Mouse (Mus musculus) hindbrain, embryonic 16.5 days (tissue): ENCODE measurements around the gene Gipc1. TPM values are rescaled to one million over a fixed set of nuclear protein-coding genes. Genes with fewer than 3 reads are reported as not detected.

Experiments
- ATAC-seq: fragments of 200-750 bp; cut with Nextera tagmentation; 2 replicates; pipeline ENCODE4 v1.8.0; 2017; ENCODE audit warnings: moderate TSS enrichment, moderate library complexity
- H3K27ac ChIP-seq: fragments of 300-500 bp; sonication (generic); 2 replicates; pipeline ENCODE4 v1.5.1; 2014; ENCODE audit warnings: low read depth, mild to moderate bottlenecking, control low read depth, low read length, moderate library complexity
- H3K27me3 ChIP-seq: fragments of 300-500 bp; sonication (generic); replicated peaks from 2 replicates; pipeline ENCODE4 v1.6.1; 2014; ENCODE audit warnings: low read length; ENCODE audit not compliant: control insufficient read depth, insufficient read depth
- H3K36me3 ChIP-seq: fragments of 300-500 bp; sonication (generic); 2 replicates; pipeline ENCODE4 v1.6.1; 2014; ENCODE audit warnings: mild to moderate bottlenecking, low read length, moderate library complexity, mixed read lengths; ENCODE audit not compliant: control insufficient read depth, insufficient read depth
- H3K4me1 ChIP-seq: fragments of 300-500 bp; sonication (generic); 2 replicates; pipeline ENCODE4 v1.6.1; 2014; ENCODE audit warnings: low read depth, low read length; ENCODE audit not compliant: control insufficient read depth, insufficient read depth
- H3K4me2 ChIP-seq: fragments of 300-500 bp; sonication (generic); 2 replicates; pipeline ENCODE4 v1.6.1; 2014; ENCODE audit warnings: mild to moderate bottlenecking, low read length, control low read depth, moderate library complexity
- H3K4me3 ChIP-seq: fragments of 300-500 bp; sonication (generic); 2 replicates; pipeline ENCODE4 v1.5.1; 2014; ENCODE audit warnings: mild to moderate bottlenecking, low read length, control low read depth, moderate library complexity
- H3K9ac ChIP-seq: fragments of 300-500 bp; sonication (generic); 2 replicates; pipeline ENCODE4 v1.6.1; 2014; ENCODE audit warnings: low read depth, mild to moderate bottlenecking, control low read depth, low read length, moderate library complexity
- H3K9me3 ChIP-seq: fragments of 300-500 bp; sonication (generic); 2 replicates; pipeline ENCODE4 v1.6.1; 2014; ENCODE audit warnings: mild to moderate bottlenecking, low read length, moderate library complexity; ENCODE audit not compliant: control insufficient read depth
- WGBS: fragments of 180-500 bp; shearing (Covaris S2); extraction: QIAGEN DNeasy Blood & Tissue Kit; methylation state at CpG from one replicate; pipeline ENCODE4 v1.1.7; 2014; 5-methylcytosine and 5-hydroxymethylcytosine counted together
- polyA plus RNA-seq: library from polyadenylated mRNA; unstranded; fragments of >200 nt; fragmentation: Nextera tagmentation; extraction: Ambion mirVana; gene quantifications from 2 replicates; pipeline ENCODE4 v1.2.1, GENCODE M21; 2015

Gene Gipc1
- polyA plus RNA-seq, 1 experiment from 2014 or later: 135 TPM

- ATAC-seq: no peak
- Histone ChIP-seq H3K36me3 (no peaks in the 10 kb centered on the region), H3K4me1 (no peaks in the 10 kb centered on the region), H3K4me3 (no peak overlapping the region), H3K4me2 (no peak overlapping the region), H3K9ac (no peak overlapping the region), H3K27ac (no peak overlapping the region), H3K27me3 (no peaks in the 10 kb centered on the region), H3K9me3 (peaks cover 4% of the 10 kb centered on the region; the same call in 1 of the 2 replicates)
- 77% methylated on average over 4 of the region's 4 CpGs for WGBS
Observed at GRCm38 (mm10) chr8:83638856-83639255, 13.6 kb upstream of the Gipc1 start.

- Histone ChIP-seq H3K4me1 (no peaks in the 10 kb centered on the region), H3K4me2 (no peak overlapping the region), H3K27me3 (no peaks in the 10 kb centered on the region), H3K4me3 (no peak overlapping the region), H3K9me3 (peaks cover 4% of the 10 kb centered on the region; the same call in 1 of the 2 replicates), H3K27ac (no peak overlapping the region), H3K9ac (no peak overlapping the region), H3K36me3 (no peaks in the 10 kb centered on the region)
- no peak for ATAC-seq
- 81% methylated on average over 5 of the region's 5 CpGs for WGBS
Observed at GRCm38 (mm10) chr8:83639649-83640048, 12.8 kb upstream of the Gipc1 start.

- peaks cover 4% of the 10 kb centered on the region for H3K4me1 ChIP-seq
- no peak overlapping the region for H3K4me2 ChIP-seq
- no peaks in the 10 kb centered on the region for H3K9me3 ChIP-seq
- ATAC-seq: no peak
- no peaks in the 10 kb centered on the region for H3K27me3 ChIP-seq
- no peak overlapping the region for H3K9ac ChIP-seq
- H3K36me3 ChIP-seq: no peaks in the 10 kb centered on the region
- H3K4me3 ChIP-seq: no peak overlapping the region
- no peak overlapping the region for H3K27ac ChIP-seq
- WGBS: 97% methylated on average over 11 of the region's 11 CpGs
Observed at GRCm38 (mm10) chr8:83647511-83647910, 5.0 kb upstream of the Gipc1 start.

- ATAC-seq: no peak
- Histone ChIP-seq H3K27ac (no peak overlapping the region), H3K9me3 (no peaks in the 10 kb centered on the region), H3K36me3 (no peaks in the 10 kb centered on the region), H3K27me3 (no peaks in the 10 kb centered on the region), H3K4me2 (no peak overlapping the region), H3K4me1 (peaks cover 4% of the 10 kb centered on the region), H3K4me3 (no peak overlapping the region), H3K9ac (no peak overlapping the region)
- 95% methylated on average over 4 of the region's 4 CpGs for WGBS
Observed at GRCm38 (mm10) chr8:83648031-83648430, 4.4 kb upstream of the Gipc1 start.

GRCm38 (mm10) chr8:83649699-83650098 lies 2.8 kb upstream of the Gipc1 start:
- H3K36me3 ChIP-seq: no peaks in the 10 kb centered on the region
- H3K27ac ChIP-seq: no peak overlapping the region
- no peaks in the 10 kb centered on the region for H3K9me3 ChIP-seq
- H3K4me2 ChIP-seq: no peak overlapping the region
- ATAC-seq: no peak
- WGBS: 96% methylated on average over 6 of the region's 6 CpGs
- no peak overlapping the region for H3K4me3 ChIP-seq
- H3K9ac ChIP-seq: no peak overlapping the region
- H3K4me1 ChIP-seq: peaks cover 16% of the 10 kb centered on the region
- H3K27me3 ChIP-seq: no peaks in the 10 kb centered on the region

GRCm38 (mm10) chr8:83652744-83653661 lies 526 bp downstream of the Gipc1 start:
- H3K36me3 ChIP-seq: no peaks in the 10 kb centered on the region
- no peak; the same call in 1 of the 2 replicates for ATAC-seq
- no peaks in the 10 kb centered on the region for H3K27me3 ChIP-seq
- peak overlapping the region; percentile 90 for H3K4me3 ChIP-seq
- H3K4me1 ChIP-seq: peaks cover 17% of the 10 kb centered on the region
- no peaks in the 10 kb centered on the region for H3K9me3 ChIP-seq
- peak overlapping the region; percentile 89 for H3K9ac ChIP-seq
- H3K27ac ChIP-seq: peak overlapping the region; percentile 73
- 2% methylated on average over 41 of the region's 46 CpGs for WGBS
- H3K4me2 ChIP-seq: peak overlapping the region; percentile 80

GRCm38 (mm10) chr8:83653662-83654017 lies 1.2 kb downstream of the Gipc1 start:
- Histone ChIP-seq H3K4me2 (peak overlapping the region; percentile 80), H3K9ac (peak overlapping the region; percentile 89), H3K4me1 (peaks cover 17% of the 10 kb centered on the region), H3K27ac (peak overlapping the region; percentile 25; the same call in 1 of the 2 replicates), H3K36me3 (no peaks in the 10 kb centered on the region), H3K4me3 (peak overlapping the region; percentile 90), H3K27me3 (no peaks in the 10 kb centered on the region), H3K9me3 (no peaks in the 10 kb centered on the region)
- ATAC-seq: no peak
- WGBS: 48% methylated on average over 10 of the region's 10 CpGs

- H3K4me1 ChIP-seq: peaks cover 17% of the 10 kb centered on the region
- no peaks in the 10 kb centered on the region for H3K27me3 ChIP-seq
- H3K4me3 ChIP-seq: no peak overlapping the region
- no peak overlapping the region for H3K27ac ChIP-seq
- ATAC-seq: no peak
- no peak overlapping the region for H3K4me2 ChIP-seq
- H3K9me3 ChIP-seq: no peaks in the 10 kb centered on the region
- WGBS: 99% methylated on average over 6 of the region's 6 CpGs
- no peak overlapping the region for H3K9ac ChIP-seq
- no peaks in the 10 kb centered on the region for H3K36me3 ChIP-seq
Observed at GRCm38 (mm10) chr8:83654725-83655124, 2.2 kb downstream of the Gipc1 start.

GRCm38 (mm10) chr8:83656043-83656442 lies 3.6 kb downstream of the Gipc1 start:
- H3K27me3 ChIP-seq: no peaks in the 10 kb centered on the region
- H3K27ac ChIP-seq: no peak overlapping the region
- peaks cover 29% of the 10 kb centered on the region for H3K4me1 ChIP-seq
- H3K4me3 ChIP-seq: no peak overlapping the region
- H3K36me3 ChIP-seq: no peaks in the 10 kb centered on the region
- no peak overlapping the region for H3K4me2 ChIP-seq
- H3K9me3 ChIP-seq: no peaks in the 10 kb centered on the region
- no peak overlapping the region for H3K9ac ChIP-seq
- no peak for ATAC-seq
- WGBS: 92% methylated on average over 9 of the region's 9 CpGs
